Mouse (Mus musculus) lung, embryonic 14.5 days (tissue): ENCODE measurements at regions not wholly inside any gene's neighbourhood (a gene's known extent, or its start where the extent isn't known, plus 50 kb on each side); places are given as distances from the start of the nearest gene placed in this dataset.

Source experiments
- ATAC-seq: fragments of 200-750 bp; cut with Nextera tagmentation; 2 replicates; pipeline ENCODE4 v1.8.0; 2017; ENCODE audit warnings: mild to moderate bottlenecking, moderate TSS enrichment, moderate library complexity; ENCODE audit not compliant: insufficient read depth
- DNase-seq: peaks from one replicate; pipeline ENCODE4 v3.0.0-alpha.2; 2015
- H3K27ac ChIP-seq: fragments of 300-500 bp; sonication (generic); 2 replicates; pipeline ENCODE4 v1.5.1; 2014; ENCODE audit warnings: low read depth, mild to moderate bottlenecking, moderate library complexity
- H3K27me3 ChIP-seq: fragments of 300-500 bp; sonication (generic); 2 replicates; pipeline ENCODE4 v1.6.1; 2014; ENCODE audit warnings: low read length, control low read depth; ENCODE audit not compliant: insufficient read depth
- H3K36me3 ChIP-seq: fragments of 300-500 bp; sonication (generic); 2 replicates; pipeline ENCODE4 v1.6.1; 2014; ENCODE audit warnings: control low read depth; ENCODE audit not compliant: insufficient read depth
- H3K4me1 ChIP-seq: fragments of 300-500 bp; sonication (generic); 2 replicates; pipeline ENCODE4 v1.6.1; 2014; ENCODE audit warnings: antibody characterized with exemption, control low read depth; ENCODE audit not compliant: insufficient read depth
- H3K4me2 ChIP-seq: fragments of 300-500 bp; sonication (generic); 2 replicates; pipeline ENCODE4 v1.6.1; 2014; ENCODE audit warnings: mild to moderate bottlenecking
- H3K4me3 ChIP-seq: fragments of 300-500 bp; sonication (generic); 2 replicates; pipeline ENCODE4 v1.5.1; 2014; ENCODE audit warnings: low read depth, low read length
- H3K9ac ChIP-seq: fragments of 300-500 bp; sonication (generic); 2 replicates; pipeline ENCODE4 v1.6.1; 2014
- H3K9me3 ChIP-seq: fragments of 300-500 bp; sonication (generic); 2 replicates; pipeline ENCODE4 v1.6.1; 2016; ENCODE audit warnings: low read depth, low read length, control low read depth
- CTCF ChIP-seq: IDR thresholded peaks from 2 replicates; pipeline ENCODE4 v1.5.1; 2016; ENCODE audit warnings: antibody characterized with exemption, low read depth
- WGBS: fragments of 180-500 bp; shearing (Covaris S2); extraction: QIAGEN DNeasy Blood & Tissue Kit; methylation state at CpG from one replicate; pipeline ENCODE4 v1.1.7; 2014; 5-methylcytosine and 5-hydroxymethylcytosine counted together

DNA sequence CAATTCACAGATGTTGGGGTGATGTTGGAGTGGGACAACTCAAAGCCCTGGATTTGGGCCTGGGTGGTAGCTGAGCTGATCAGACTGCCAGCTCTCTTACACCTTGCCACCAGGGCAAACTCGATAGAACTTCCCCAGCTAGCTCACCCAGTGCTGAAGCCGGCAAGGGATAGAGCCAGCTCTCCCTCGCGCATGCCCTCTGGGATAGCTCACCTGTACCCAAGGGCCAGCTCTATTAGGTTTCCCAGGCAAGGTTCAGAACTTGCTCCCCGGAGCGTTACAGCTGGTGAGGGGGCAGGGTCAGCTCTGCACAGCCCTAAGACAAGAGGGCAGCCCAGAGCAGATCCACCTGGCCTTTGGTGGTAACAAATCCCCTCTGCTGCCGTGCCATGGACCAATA is 54.1 kb upstream of the 1700012A03Rik start:
- Histone ChIP-seq H3K27me3 (no peaks in the 10 kb centered on the region), H3K4me1 (no peaks in the 10 kb centered on the region), H3K27ac (no peak overlapping the region), H3K9me3 (no peaks in the 10 kb centered on the region), H3K36me3 (no peaks in the 10 kb centered on the region), H3K9ac (no peak overlapping the region), H3K4me3 (no peak overlapping the region), H3K4me2 (no peak overlapping the region)
- ATAC-seq (no peak), DNase-seq (no peak)
- WGBS: 77% methylated on average over 7 of the region's 7 CpGs
- TF ChIP-seq CTCF: no peak

DNA sequence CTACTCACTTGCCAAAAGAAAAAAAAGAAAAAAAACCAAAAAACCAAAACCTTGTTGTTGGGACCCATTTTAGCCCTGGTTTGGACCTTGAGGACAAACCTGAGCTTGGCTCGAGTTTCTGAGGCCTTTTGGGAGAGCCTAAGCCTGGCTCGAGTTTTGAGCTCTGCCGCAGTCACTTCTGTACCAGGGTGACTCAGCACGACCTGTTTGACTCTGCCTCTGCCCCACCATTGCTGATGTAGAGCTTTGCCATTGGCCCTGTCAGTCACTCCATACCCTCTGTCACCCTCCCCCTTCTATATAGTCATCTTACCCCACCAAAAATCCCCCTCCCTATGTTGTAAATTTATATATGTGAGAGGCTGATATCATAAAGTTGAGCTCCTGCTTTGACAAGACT is 54.8 kb upstream of the 1700012A03Rik start:
- Histone ChIP-seq H3K36me3 (no peaks in the 10 kb centered on the region), H3K4me3 (no peak overlapping the region), H3K9ac (no peak overlapping the region), H3K4me1 (no peaks in the 10 kb centered on the region), H3K9me3 (no peaks in the 10 kb centered on the region), H3K4me2 (no peak overlapping the region), H3K27ac (no peak overlapping the region), H3K27me3 (no peaks in the 10 kb centered on the region)
- no peak for DNase-seq
- no peak for ATAC-seq
- TF ChIP-seq CTCF: no peak
- WGBS: 73% methylated on average over 4 of the region's 4 CpGs

- no peaks in the 10 kb centered on the region for H3K4me1 ChIP-seq
- H3K9ac ChIP-seq: no peak overlapping the region
- WGBS: 31% methylated on average over 3 of the region's 3 CpGs
- ATAC-seq (no peak), DNase-seq (no peak)
- no peak for TF ChIP-seq CTCF
- no peaks in the 10 kb centered on the region for H3K27me3 ChIP-seq
- H3K9me3 ChIP-seq: no peaks in the 10 kb centered on the region
- H3K36me3 ChIP-seq: no peaks in the 10 kb centered on the region
- H3K4me3 ChIP-seq: no peak overlapping the region
- no peak overlapping the region for H3K27ac ChIP-seq
- H3K4me2 ChIP-seq: no peak overlapping the region
These were observed 64.3 kb upstream of the 1700012A03Rik start for GRCm38 (mm10) chr6:31985698-31986097.

DNA sequence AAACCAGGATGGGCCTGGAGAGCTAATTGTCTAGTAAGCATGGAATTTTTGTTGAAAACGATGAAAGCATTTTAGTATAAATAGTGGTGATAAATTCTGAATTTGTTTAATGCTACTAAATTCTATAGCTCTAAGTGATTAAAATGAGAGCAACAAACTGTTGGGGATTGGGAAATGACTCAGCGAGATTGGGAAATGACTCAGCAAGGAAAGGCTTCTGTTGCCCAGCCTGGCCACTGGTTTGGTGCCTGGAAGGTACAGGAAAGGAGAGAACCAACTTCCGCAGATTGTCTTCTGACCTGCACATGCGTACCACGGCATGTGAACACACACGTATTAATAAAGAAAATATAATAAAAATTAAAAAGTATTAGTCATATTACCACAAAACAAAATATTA is 73.3 kb upstream of the 1700012A03Rik start:
- Histone ChIP-seq H3K9ac (no peak overlapping the region), H3K4me3 (no peak overlapping the region), H3K9me3 (no peaks in the 10 kb centered on the region), H3K27me3 (no peaks in the 10 kb centered on the region), H3K4me1 (no peaks in the 10 kb centered on the region), H3K4me2 (no peak overlapping the region), H3K27ac (no peak overlapping the region), H3K36me3 (no peaks in the 10 kb centered on the region)
- no peak for DNase-seq
- TF ChIP-seq CTCF: no peak
- ATAC-seq: no peak
- 83% methylated on average over 6 of the region's 6 CpGs for WGBS

DNA sequence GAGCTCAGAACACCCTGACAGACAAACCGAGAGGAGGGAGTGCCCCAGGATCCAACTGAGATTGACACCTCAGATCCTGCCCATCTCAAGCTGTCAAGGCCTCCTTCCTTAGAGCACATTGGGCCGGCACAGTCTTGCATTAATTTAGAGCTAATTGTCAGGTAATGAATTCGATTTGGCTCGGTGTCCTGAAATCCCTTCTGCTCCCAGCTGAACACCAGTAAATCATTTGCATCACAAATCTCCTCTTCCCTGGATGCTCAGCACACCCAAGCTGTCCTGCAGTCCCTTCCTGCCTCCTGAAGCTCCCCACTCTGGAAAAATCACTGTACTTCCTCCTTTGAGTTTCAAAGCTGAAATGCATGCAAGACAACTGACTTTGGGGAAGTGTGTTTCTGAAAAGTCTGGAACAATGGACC is 102.0 kb upstream of the 1700012A03Rik start:
- no peak for TF ChIP-seq CTCF
- Histone ChIP-seq H3K27me3 (no peaks in the 10 kb centered on the region), H3K36me3 (no peaks in the 10 kb centered on the region), H3K4me3 (no peak overlapping the region), H3K4me2 (no peak overlapping the region), H3K4me1 (no peaks in the 10 kb centered on the region), H3K27ac (no peak overlapping the region), H3K9me3 (no peaks in the 10 kb centered on the region), H3K9ac (no peak overlapping the region)
- ATAC-seq (no peak), DNase-seq (no peak)
- 49% methylated on average over 4 of the region's 4 CpGs for WGBS

- Histone ChIP-seq H3K27ac (no peak overlapping the region), H3K27me3 (no peaks in the 10 kb centered on the region), H3K4me3 (no peak overlapping the region), H3K4me1 (no peaks in the 10 kb centered on the region), H3K9me3 (no peaks in the 10 kb centered on the region), H3K36me3 (no peaks in the 10 kb centered on the region), H3K4me2 (no peak overlapping the region), H3K9ac (no peak overlapping the region)
- WGBS: 66% methylated on average over 5 of the region's 5 CpGs
- no peak for TF ChIP-seq CTCF
- DNase-seq (peak; percentile 17), ATAC-seq (no peak)
These were observed 103.5 kb upstream of the 1700012A03Rik start for GRCm38 (mm10) chr6:31946572-31946971.

DNA sequence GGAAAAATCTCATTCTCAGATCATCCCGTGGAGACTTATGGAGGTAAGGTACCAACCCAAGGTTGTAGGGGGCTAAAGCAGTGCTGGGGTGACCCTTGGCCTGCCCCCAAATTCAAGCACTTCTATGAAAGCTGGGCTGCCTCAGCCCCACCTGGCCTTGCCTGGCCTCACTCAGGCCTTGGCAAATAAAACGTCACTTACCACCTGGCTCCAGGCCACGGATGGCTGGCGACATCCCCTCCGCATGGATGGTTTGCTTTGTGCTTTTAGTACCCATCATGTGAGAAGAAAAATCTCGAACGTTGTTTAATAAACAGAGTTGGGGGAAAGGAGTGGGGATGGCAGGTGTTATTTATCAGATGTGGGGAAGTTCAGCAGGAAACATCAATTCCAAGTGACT is 104.7 kb upstream of the 1700012A03Rik start:
- no peak for ATAC-seq
- no peak overlapping the region for H3K27ac ChIP-seq

GRCm38 (mm10) chr6:31944546-31944945 is 105.5 kb upstream of the 1700012A03Rik start:
- WGBS: 74% methylated on average over 8 of the region's 8 CpGs

More for the DNA sequence above, 104.7 kb upstream of the 1700012A03Rik start:
- Histone ChIP-seq H3K36me3 (no peaks in the 10 kb centered on the region), H3K4me2 (no peak overlapping the region), H3K9me3 (no peaks in the 10 kb centered on the region), H3K9ac (no peak overlapping the region), H3K27me3 (no peaks in the 10 kb centered on the region), H3K4me1 (no peaks in the 10 kb centered on the region), H3K4me3 (no peak overlapping the region)
- 33% methylated on average over 7 of the region's 7 CpGs for WGBS
- TF ChIP-seq CTCF: no peak
- no peak for DNase-seq

More at GRCm38 (mm10) chr6:31944546-31944945, 105.5 kb upstream of the 1700012A03Rik start:
- no peak for TF ChIP-seq CTCF
- H3K27me3 ChIP-seq: no peaks in the 10 kb centered on the region
- no peak overlapping the region for H3K9ac ChIP-seq
- H3K4me2 ChIP-seq: no peak overlapping the region
- DNase-seq: no peak
- no peak overlapping the region for H3K4me3 ChIP-seq
- no peaks in the 10 kb centered on the region for H3K36me3 ChIP-seq
- H3K27ac ChIP-seq: no peak overlapping the region
- no peak for ATAC-seq
- H3K9me3 ChIP-seq: no peaks in the 10 kb centered on the region
- H3K4me1 ChIP-seq: no peaks in the 10 kb centered on the region
